Mouse (Mus musculus) cerebellum, postnatal 25 days (tissue): ENCODE results near the gene Ufd1.

Experiments used
- DNase-seq, 2 experiments: peaks; one replicate each; pipeline ENCODE4 v3.0.0; 2021; ENCODE audit warnings: mixed read lengths in 2 of 2

Gene Ufd1

GRCm38 (mm10) chr16:18811468-18812384 lies at the start of gene Ufd1, which contains the start of gene Cdc45:
TSS of gene Ufd1 (plus strand) at chr16:18811779.
TSS of gene Cdc45 (minus strand) at chr16:18811987.
- peak; percentile 87 to 89 for DNase-seq

GRCm38 (mm10) chr16:18762960-18763359 lies 48.6 kb upstream of the Ufd1 start:
- no peak for DNase-seq

- no peak for DNase-seq
Observed at GRCm38 (mm10) chr16:18766390-18766789, 45.2 kb upstream of the Ufd1 start.

GRCm38 (mm10) chr16:18769501-18769900 lies 42.1 kb upstream of the Ufd1 start:
- no peak for DNase-seq

- DNase-seq: no peak
Observed at GRCm38 (mm10) chr16:18773936-18774335, 37.6 kb upstream of the Ufd1 start.

- no peak for DNase-seq
Observed at GRCm38 (mm10) chr16:18775621-18776555, 35.7 kb upstream of the Ufd1 start.

GRCm38 (mm10) chr16:18776556-18777100 lies 35.0 kb upstream of the Ufd1 start, which contains the start of gene Cldn5:
TSS of gene Cldn5 (plus strand) at chr16:18776847.
- no peak for DNase-seq

- DNase-seq: peak in 1 of 2 experiments; percentile 24
Observed at GRCm38 (mm10) chr16:18777101-18778080, 34.2 kb upstream of the Ufd1 start.

- DNase-seq: no peak
Observed at GRCm38 (mm10) chr16:18778461-18778860, 33.1 kb upstream of the Ufd1 start.

- DNase-seq: no peak
Observed at GRCm38 (mm10) chr16:18781810-18782209, 29.8 kb upstream of the Ufd1 start.

- DNase-seq: no peak
Observed at GRCm38 (mm10) chr16:18785025-18785424, 26.6 kb upstream of the Ufd1 start.

- no peak for DNase-seq
Observed at GRCm38 (mm10) chr16:18785485-18785884, 26.1 kb upstream of the Ufd1 start.

- no peak for DNase-seq
Observed at GRCm38 (mm10) chr16:18786652-18787051, 24.9 kb upstream of the Ufd1 start.

- no peak for DNase-seq
Observed at GRCm38 (mm10) chr16:18788627-18789406, 22.8 kb upstream of the Ufd1 start.

GRCm38 (mm10) chr16:18795223-18795899 lies 16.2 kb upstream of the Ufd1 start:
- DNase-seq: no peak

- no peak for DNase-seq
Observed at GRCm38 (mm10) chr16:18796645-18797044, 14.9 kb upstream of the Ufd1 start.

GRCm38 (mm10) chr16:18798151-18798550 lies 13.4 kb upstream of the Ufd1 start:
- no peak for DNase-seq

GRCm38 (mm10) chr16:18798841-18799240 lies 12.7 kb upstream of the Ufd1 start:
- peak; percentile 50 to 68 for DNase-seq

- no peak for DNase-seq
Observed at GRCm38 (mm10) chr16:18805746-18806145, 5.8 kb upstream of the Ufd1 start.

- no peak for DNase-seq
Observed at GRCm38 (mm10) chr16:18809001-18809400, 2.6 kb upstream of the Ufd1 start.
